Mouse (Mus musculus): ENCODE measurements around the gene Etv6.

GRCm38 (mm10) chr6:134149606-134150005, 114.1 kb downstream of the Etv6 start:
- TF ChIP-seq CTCF (IDR thresholded peaks at IDR 0.05; ENCODE audit: extremely low read depth, insufficient read length, insufficient replicate concordance, low read depth, low read length) (no peak), POLR2A (IDR thresholded peaks at IDR 0.05; ENCODE audit: low read depth, low read length) (no peak)
